Mouse (Mus musculus) layer of hippocampus, postnatal 25 days (tissue): Measurements from ENCODE around the gene Prrt2. TPM values are rescaled to one million over a fixed set of nuclear protein-coding genes. Genes with fewer than 3 reads are reported as not detected.

ENCODE experiments used
- microRNA-seq, 2 experiments: library from miRNA; unstranded; fragments of <30 nt; microRNA quantifications; one replicate each; pipeline ENCODE4 v1.2.0; 2021
- total RNA-seq, 2 experiments: library from RNA; stranded (reverse); gene quantifications; 2 replicates each; pipeline ENCODE4 v1.2.3; 2021

The Prrt2 gene
- total RNA-seq, 2 experiments from 2014 or later = 226 to 235 TPM

Small RNA genes lying within 50 kb of the gene (microRNA-seq; reads per million reads assigned to microRNA genes)
- gene Gm44343 = 0 to 0.37 reads per million in 2 experiments

Other genes with a start within 250 kb of the Prrt2 start
- 100 to 1,000 TPM; 268 to 293 TPM for gene Ypel3, start 244.3 kb downstream of the Prrt2 start, total RNA-seq
- under 1 TPM; 0.39 to 0.82 TPM for gene Tbx6, start 239.7 kb downstream of the Prrt2 start, total RNA-seq
- 10 to 100 TPM; 53.3 to 55.0 TPM for gene Ppp4c, start 228.7 kb downstream of the Prrt2 start, total RNA-seq
- 10 to 100 TPM; 80.3 to 95.6 TPM for gene Fam57b, start 223.5 kb downstream of the Prrt2 start, total RNA-seq
- not detected for gene 4930451I11Rik, start 189.6 kb downstream of the Prrt2 start, total RNA-seq
- gene Doc2a, start 173.8 kb downstream of the Prrt2 start, total RNA-seq = 10 to 100 TPM; 15.6 to 16.2 TPM
- gene Hirip3, start 159.2 kb downstream of the Prrt2 start, total RNA-seq = 10 to 100 TPM; 19.5 to 31.1 TPM
- gene Ino80e, start 158.8 kb downstream of the Prrt2 start, total RNA-seq = 10 to 100 TPM; 50.7 to 51.7 TPM
- 100 to 1,000 TPM; 150 to 163 TPM for gene Taok2, start 136.5 kb downstream of the Prrt2 start, total RNA-seq
- gene Tmem219, start 98.3 kb downstream of the Prrt2 start, total RNA-seq = 10 to 100 TPM; 20.2 to 25.5 TPM
- 100 to 1,000 TPM; 150 to 160 TPM for gene Kctd13, start 92.3 kb downstream of the Prrt2 start, total RNA-seq
- gene Asphd1, start 71.6 kb downstream of the Prrt2 start, total RNA-seq = 10 to 100 TPM; 33.4 to 36.6 TPM
- 100 to 1,000 TPM; 411 to 438 TPM for gene Sez6l2, start 70.6 kb downstream of the Prrt2 start, total RNA-seq
- 100 to 1,000 TPM; 157 to 177 TPM for gene Cdipt, start 45.3 kb downstream of the Prrt2 start, total RNA-seq
- gene Cdiptos, start 45.1 kb downstream of the Prrt2 start, total RNA-seq = not detected
- gene Mvp, start 6.6 kb downstream of the Prrt2 start, total RNA-seq = 1 to 10 TPM; 7.0 to 7.4 TPM
- not detected for gene Pagr1b, start 4.7 kb downstream of the Prrt2 start, total RNA-seq
- gene Pagr1a, start 3.9 kb downstream of the Prrt2 start, total RNA-seq = 10 to 100 TPM; 20.5 to 27.7 TPM
- gene Gm42742, start 114 bp downstream of the Prrt2 start, total RNA-seq = 10 to 100 TPM; 51.0 to 57.8 TPM
- 100 to 1,000 TPM; 272 to 282 TPM for gene Maz, start 5.8 kb upstream of the Prrt2 start, total RNA-seq
- 1 to 10 TPM; 6.7 to 8.7 TPM for gene Kif22, start 21.3 kb upstream of the Prrt2 start, total RNA-seq
- gene Zg16, start 66.1 kb upstream of the Prrt2 start, total RNA-seq = not detected
- gene AI467606, start 70.1 kb upstream of the Prrt2 start, total RNA-seq = 1 to 10 TPM; 1.2 to 1.5 TPM
- gene Qprt, start 101.0 kb upstream of the Prrt2 start, total RNA-seq = under 1 TPM; 0.30 to 0.35 TPM
- under 1 TPM; 0.28 to 0.42 TPM for gene Spn, start 116.6 kb upstream of the Prrt2 start, total RNA-seq
- gene Cd2bp2, start 174.8 kb upstream of the Prrt2 start, total RNA-seq = 10 to 100 TPM; 92.1 to 95.7 TPM
- 10 to 100 TPM; 97.2 to 99.9 TPM for gene Tbc1d10b, start 187.3 kb upstream of the Prrt2 start, total RNA-seq
- 1 to 10 TPM in 1 of 2 experiments, under 1 TPM in 1; 0.96 to 2.9 TPM for gene Mylpf, start 187.7 kb upstream of the Prrt2 start, total RNA-seq
- gene Zfp553, start 211.8 kb upstream of the Prrt2 start, total RNA-seq = 10 to 100 TPM; 18.0 to 20.6 TPM
- 1 to 10 TPM; 4.0 to 4.2 TPM for gene Sept1, start 211.9 kb upstream of the Prrt2 start, total RNA-seq
- gene Zfp771, start 223.1 kb upstream of the Prrt2 start, total RNA-seq = 10 to 100 TPM; 67.4 to 73.4 TPM
- 10 to 100 TPM; 21.7 to 27.7 TPM for gene Dctpp1, start 239.5 kb upstream of the Prrt2 start, total RNA-seq